Mouse (Mus musculus) spleen, postnatal 4 days (tissue): ENCODE results near the gene Arf3.
A peak's percentile ranks its signal among the peaks of the same experiment; 100 is the strongest.

Source experiments
- DNase-seq, 2 experiments: peaks; one replicate each; pipeline ENCODE4 v3.0.0; 2022; ENCODE audit warnings: low spot score in 2 of 2

The Arf3 gene

GRCm38 (mm10) chr15:98790761-98791160 is 27.7 kb upstream of the Arf3 start:
- DNase-seq = peak in 1 of 2 experiments; percentile 58

- peak; percentile 51 to 86 for DNase-seq
Measured at GRCm38 (mm10) chr15:98789661-98790535, 26.9 kb upstream of the Arf3 start, which contains the start of gene Wnt1. Gene Wnt1 (plus strand): TSS chr15:98789857.

DNA sequence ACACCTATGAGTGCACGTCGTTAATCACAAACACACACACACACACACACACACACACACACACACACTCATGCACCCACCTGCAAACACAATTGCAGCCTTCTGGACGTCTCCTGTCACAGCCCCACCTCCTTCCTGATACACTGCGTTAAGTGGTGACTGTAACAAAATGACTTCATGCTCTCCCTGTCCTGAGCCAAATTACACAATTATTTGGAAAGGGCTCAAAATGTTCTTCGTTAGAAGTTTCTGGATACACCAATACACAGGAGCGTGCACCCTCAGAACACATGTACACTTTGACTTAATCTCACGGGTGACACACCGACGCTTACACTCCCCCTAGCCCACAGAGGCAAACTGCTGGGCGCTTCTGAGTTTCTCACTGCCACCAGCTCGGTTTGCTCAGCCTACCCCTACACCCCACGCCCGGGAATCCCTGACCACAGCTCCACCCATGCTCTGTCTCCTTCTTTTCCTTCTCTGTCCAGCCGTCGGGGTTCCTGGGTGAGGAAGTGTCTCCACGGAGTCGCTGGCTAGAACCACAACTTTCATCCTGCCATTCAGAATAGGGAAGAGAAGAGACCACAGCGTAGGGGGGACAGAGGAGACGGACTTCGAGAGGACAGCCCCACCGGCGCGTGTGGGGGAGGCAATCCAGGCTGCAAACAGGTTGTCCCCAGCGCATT is 26.1 kb upstream of the Arf3 start:
- DNase-seq = no peak

DNA sequence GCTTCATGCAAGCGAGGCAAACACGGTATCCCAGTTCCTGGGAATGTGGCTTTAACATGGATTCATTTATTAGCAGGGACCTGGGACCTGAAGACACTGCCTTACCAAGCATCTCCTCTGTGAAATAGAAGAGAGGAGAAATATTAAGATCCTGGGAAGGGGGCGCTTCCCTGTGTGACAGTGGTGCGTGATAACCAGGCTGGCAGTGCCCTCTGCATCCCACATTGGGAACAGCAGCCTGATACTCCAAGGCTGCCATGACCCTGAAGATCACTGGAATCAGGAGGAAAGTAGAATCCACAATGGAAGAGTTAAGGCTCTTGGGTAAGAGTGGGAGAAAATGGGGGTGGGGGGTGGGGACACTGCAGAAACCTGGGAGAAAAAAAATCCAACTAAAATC is 24.9 kb upstream of the Arf3 start:
- DNase-seq = no peak

DNA sequence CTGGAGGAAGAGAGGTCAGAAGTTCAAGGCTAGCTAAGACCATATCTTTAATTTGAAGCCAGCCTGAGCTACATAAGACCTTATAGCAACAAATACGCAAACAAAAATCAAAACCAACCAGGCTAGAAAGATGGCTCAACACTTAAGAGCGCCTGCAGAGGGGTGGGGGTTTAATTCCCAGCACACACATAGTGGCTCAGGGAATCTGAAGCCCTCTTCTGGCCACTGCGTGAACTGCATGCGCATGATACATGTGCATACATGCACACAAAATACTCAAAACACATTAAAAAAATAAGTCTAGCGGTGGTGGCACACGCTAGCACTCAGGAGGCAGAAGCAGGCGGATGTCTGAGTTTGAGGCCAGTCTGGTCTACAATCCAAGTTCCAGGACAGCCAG is 22.7 kb upstream of the Arf3 start:
- DNase-seq = peak in 1 of 2 experiments; percentile 68

DNA sequence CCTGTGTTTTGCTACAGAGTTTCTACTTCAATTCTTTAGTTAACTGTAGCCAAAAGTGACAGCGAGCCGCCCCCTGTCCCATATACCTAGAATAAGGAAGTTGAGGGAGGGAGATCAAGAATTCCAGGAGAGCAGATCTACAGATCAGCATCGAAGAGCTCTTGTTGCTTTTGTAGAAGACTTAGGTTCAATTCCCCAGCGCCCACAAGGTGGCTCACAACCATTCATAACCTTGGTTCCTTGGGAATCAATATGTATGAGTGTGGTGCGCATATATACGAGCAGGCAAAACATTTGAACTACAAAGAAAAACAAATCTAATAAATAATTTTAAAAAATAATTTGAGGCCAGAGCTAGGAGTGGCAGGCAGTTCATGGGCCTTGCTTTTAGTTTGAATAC is 18.2 kb upstream of the Arf3 start:
- DNase-seq = no peak

DNA sequence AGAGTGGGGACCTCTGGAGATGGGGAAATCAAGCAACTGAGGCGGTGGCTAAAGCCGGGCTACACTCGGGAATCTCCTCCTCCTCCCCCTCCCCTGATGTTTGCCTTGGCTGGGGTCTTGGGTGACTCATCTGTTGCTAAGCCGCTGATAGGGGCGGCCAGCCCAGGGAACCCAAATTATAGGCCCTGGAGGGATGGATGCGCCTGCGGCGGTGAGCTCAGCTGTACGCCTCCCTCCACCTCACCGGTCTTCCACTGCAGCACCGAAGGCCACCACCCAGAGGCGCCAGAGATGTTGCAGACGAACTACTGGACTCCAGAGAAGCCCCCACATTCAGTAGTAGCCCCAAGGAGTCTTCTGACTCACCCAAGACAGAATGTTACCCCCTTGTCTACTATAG is 17.6 kb upstream of the Arf3 start:
- no peak for DNase-seq

DNA sequence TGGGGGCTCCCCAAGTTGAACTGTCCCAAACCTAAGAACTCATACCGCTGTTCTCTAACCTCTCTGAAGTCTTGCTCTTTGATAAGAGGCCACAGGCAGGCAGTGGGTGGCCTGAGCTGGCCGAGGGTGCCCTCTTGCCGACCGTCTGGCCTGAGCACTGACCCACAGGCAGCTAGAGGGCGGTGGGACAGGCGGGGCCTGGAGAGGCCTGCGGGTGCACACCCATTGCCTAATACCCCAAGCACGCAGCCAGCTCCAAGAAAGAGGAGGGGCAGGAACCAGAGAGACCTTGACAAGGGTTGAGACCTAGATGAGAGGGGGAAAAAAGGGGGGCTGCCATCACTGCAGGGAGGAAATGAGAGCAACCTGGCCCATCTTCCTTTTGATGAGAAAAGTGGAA is 17.1 kb upstream of the Arf3 start:
- no peak for DNase-seq

GRCm38 (mm10) chr15:98778806-98779205 is 15.8 kb upstream of the Arf3 start:
- DNase-seq = no peak

GRCm38 (mm10) chr15:98778191-98778770 is 15.3 kb upstream of the Arf3 start:
- DNase-seq = no peak

DNA sequence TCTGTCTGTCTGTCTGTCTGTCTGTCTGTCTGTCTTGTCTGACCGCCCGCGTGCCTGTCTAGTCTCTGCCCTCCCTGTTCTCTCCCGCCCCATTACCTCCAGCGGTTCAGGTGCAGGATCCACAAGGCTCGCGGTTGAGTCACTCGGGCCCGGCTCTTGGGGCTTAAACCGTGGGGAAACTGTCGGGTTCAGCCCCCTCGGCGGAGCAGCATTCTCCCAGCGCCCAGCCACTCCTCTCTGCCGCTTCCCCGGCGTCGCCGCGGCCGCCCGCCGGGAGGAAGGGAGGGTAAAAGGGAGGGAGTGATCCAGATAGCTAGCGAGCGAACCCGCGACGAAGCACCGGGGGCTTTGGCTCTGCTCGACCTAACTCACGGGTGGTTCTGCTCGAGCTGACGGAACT is 14.7 kb upstream of the Arf3 start, which contains the start of gene Wnt10b:
Gene Wnt10b, minus strand, starts transcription at position 389 of the 400 bp plus-strand sequence.
- no peak for DNase-seq

GRCm38 (mm10) chr15:98777005-98777616 is 14.1 kb upstream of the Arf3 start:
- DNase-seq = no peak

- DNase-seq = no peak
Measured at GRCm38 (mm10) chr15:98776280-98777004, 13.4 kb upstream of the Arf3 start.

DNA sequence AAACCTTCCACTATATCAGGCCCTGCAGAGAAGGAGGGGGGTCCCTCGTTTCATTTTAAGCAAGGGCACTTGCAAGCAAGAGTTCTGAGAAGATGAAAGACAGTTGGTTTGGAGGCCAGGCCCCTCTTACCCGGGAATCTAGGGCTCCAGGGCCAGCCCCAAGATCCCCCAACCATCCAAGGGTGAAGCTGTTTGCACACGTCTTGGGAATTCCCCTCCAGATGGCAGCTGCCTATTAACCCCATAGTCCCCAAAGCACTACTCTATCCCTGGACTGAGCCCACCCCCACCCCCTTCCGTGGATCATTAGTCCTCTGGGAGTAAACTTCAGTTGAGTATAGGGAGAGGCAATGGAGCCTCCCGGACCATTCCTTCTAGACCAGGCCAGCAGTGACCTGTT is 12.5 kb upstream of the Arf3 start:
- no peak for DNase-seq

- DNase-seq = no peak
Measured at GRCm38 (mm10) chr15:98774096-98774495, 11.1 kb upstream of the Arf3 start.

DNA sequence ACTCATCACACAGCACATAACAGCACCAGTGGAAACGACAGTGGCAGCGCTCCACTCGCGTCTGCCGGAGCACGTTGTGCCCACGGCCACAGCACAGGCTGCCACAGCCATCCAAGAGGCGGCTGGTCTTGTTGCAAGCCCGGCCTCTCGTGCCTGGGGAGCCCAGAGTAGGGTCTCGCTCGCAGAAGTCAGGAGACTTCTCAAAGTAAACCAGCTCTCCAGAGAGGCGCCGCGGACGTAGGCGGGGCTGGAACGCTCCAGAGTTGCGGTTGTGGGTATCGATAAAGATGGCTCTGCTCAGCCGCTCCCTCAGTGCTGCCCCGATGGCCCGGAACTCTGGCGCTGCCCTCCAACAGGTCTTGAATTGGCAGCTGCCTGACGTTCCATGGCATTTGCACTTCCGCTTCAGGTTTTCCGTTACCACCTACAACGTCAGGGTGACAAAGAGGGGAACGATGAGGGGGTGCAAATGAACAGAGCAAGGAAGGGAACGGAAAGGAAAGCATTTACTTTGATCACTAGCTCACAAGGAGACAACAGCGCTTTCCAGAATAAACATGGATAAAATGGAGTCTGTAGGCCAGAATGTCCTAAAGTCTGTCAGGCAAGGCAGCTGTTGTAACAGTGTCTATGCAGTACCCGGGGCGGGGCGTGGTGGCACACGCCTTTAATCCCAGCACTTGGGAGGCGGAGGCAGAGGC is 9.6 kb upstream of the Arf3 start:
- no peak for DNase-seq

DNA sequence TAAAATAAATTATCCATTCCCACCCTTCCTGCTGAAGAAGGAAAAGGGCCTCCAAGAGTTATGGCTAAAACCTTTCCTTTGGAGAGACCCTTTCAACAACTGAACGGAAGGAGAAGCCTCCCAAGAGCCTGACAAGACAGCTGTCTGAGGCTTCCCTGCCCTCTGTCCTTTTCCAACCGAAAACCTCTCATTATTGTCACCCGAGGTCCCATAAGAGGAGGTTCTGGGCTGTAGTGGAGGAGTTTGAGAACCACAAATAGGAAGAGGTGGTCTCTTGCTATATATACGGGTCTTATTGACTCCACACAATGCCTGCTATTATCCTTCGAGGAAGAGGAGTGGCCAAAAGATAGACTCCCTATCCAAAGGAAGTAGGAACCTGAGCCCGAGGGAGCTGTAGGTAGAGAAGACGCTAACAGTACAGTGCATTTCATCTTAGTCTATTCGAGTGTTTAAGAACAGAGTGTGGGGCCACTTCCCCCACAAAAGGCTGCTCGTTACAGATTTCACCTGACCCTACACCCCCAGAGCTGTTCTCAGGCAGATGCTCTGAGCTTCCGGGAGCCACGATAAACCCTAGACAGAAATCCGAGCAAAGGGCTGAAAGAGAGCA is 8.9 kb upstream of the Arf3 start:
- no peak for DNase-seq

- DNase-seq = no peak
Measured at GRCm38 (mm10) chr15:98768259-98768658, 5.2 kb upstream of the Arf3 start.

GRCm38 (mm10) chr15:98765929-98766328 is 2.9 kb upstream of the Arf3 start:
- no peak for DNase-seq

- peak; percentile 52 to 78 for DNase-seq
Measured at GRCm38 (mm10) chr15:98762201-98762621, 803 bp downstream of the Arf3 start.
